Mouse (Mus musculus): ENCODE measurements around the gene Tshz2. TPM values are rescaled to one million over a fixed set of nuclear protein-coding genes. Genes with fewer than 3 reads are reported as not detected.

Tshz2 gene
- total RNA-seq, 2 experiments from 2014 or later: 29.8 to 29.9 TPM

DNA sequence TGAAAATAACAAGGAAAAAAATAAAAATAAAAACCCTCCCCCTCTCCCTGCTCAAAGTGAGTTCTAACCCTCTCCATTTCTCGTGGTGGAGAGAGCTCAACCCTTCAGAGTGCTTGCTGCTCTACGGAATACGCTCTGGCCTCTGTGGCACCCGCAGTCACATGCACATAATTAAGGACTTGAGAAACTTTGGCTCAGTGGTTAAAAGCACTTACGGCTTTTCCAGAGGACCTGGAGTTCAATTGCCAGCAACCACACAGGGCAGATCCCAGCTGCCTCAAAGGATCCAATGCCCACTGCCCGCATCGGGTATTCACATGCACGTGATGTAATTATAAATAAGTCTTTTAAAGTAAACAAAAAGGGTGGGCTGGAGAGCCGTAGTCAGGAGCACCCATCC, 473.2 kb downstream of the Tshz2 start:
- intact Hi-C loops (cut with DNase I): no loop called here
- no peak for DNase-seq (ENCODE audit: low spot score in 2 of 2)

DNA sequence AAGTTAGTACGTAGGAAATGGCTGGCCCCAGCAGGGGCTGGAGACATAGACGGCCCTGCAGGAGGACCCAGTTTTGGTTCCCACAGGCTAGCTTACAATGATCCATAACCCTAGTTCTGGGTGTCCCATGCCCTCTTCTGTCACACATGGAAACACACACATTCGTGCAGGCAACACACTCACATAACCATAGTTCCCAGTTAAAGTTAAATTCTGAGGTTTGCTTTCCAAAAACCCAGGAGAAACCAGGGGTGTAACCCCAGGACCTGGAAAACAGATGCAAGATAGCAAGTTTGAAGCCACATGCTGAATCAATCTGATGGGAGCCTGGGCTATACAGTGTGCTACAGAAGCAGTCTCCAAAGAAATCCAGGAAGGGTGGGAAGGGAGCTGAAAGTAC, 475.0 kb downstream of the Tshz2 start:
- DNase-seq (ENCODE audit: low spot score in 2 of 2): no peak
- intact Hi-C loops (cut with DNase I): no loop called here

DNA sequence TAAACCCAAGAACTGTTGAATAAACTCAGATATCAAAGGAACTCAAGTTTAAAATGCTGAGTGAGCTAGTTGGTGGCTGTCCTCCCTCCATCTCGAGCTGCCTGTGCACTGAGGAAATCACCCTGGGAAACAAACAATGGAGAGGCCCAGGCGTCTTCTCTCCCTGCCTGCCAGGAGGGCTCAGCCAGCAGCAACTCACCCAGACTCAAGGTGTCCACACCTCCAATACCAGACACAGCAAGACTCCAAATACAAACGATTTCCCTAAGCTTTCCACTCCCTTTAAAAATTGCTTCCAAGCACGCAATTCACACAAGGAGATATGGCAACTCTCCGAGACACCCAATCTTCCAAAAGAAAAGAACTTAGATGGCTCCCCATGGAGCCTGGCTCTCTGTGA, 476.7 kb downstream of the Tshz2 start:
- intact Hi-C loops (cut with DNase I): no loop called here
- no peak for DNase-seq (ENCODE audit: low spot score in 2 of 2)

DNA sequence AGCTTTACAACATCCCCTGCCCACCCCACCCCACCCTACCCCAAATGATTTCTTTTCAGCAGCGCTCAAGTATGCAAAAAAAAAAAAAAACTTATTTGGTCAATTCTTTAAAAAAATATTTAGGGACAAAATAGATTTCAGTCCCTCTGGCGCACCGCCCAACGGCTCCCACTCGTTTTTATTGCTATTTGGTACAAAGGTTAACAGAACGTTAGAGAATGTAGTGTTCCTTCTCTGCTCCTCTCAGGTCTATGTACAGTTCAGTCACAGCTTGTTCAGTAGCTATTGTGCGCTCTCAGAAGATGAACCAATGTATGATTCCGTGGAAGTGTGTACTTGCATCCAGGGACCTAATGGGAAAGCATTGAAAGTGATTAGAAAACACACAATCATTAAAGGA, 477.5 kb downstream of the Tshz2 start:
- no peak for DNase-seq (ENCODE audit: low spot score in 2 of 2)
- intact Hi-C loops (cut with DNase I): no loop called here

DNA sequence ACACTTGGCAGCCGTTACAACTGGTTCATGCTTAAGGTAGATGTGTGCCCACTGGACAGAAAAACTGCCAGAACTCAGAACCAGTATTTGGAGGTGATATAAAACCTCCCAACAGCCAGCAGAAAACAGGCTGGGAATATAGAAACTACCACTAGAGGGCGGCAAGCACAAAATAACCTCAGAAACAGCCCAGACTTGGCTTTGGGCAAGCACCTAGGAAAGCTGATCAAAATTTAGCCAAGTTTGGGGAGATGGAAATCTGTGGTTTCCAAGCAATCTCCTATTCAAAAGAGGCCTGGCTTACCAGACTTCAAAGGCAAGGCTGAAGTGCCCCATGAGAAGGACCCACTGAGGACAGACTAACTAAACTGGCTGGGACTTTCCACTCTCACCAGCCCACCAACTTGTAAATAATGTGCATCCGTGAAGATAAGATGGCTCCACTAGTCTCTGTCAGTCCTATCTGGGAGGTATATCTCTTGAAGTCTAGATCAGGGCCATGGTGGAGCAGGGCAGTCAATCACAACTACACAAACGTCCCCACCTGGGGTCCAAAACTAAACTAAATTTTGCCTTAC, 484.0 kb downstream of the Tshz2 start:
- intact Hi-C loops (cut with DNase I): loop anchor here (1.0 to 5.0 kb wide), 4 partner anchors 164 to 391 kb away; no protein-coding TSS in a partner anchor
- DNase-seq (ENCODE audit: low spot score in 2 of 2): peak; percentile 83

DNA sequence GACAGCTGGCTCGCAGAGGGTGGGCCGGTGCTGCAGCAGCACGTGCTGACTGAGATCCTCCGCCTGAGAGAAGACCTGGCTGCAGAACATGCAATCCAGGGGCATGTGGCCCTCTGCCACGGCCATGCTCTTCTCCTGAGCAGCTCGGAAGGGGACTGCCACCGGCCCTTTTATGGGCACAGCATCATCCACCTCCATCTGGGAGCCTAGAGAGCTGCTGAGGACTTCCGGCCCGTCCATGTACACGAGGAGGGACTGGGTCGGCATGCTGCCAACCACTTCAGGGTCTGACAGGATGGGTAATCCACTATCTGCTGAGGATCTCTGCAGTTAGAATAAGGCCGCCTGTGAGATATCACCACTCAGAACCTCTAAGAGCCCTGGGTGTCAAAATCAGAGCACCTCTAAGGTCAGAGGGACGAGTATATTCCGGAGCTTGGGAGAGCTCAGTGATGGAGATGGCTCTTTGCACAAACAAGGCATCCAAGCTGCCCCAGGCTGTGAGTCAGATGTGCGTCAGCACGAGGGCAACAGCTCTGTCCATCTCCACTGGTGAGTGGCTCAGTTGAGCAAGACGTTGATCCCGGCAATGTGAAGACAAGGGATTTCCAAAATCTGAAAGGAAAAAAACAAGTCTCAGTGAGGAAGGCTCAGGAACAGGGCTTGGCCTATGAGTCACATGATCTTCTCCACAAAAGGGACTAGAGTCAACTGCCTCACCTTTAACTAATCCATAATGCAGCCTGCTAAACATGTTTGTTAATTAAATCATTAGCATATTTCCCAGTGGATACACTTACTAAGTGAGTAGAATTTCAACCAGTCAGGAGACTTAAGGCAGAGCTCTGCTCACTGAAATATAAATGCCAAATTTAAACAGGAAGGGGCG, 487.6 kb downstream of the Tshz2 start:
- DNase-seq (ENCODE audit: low spot score in 2 of 2): no peak
- intact Hi-C loops (cut with DNase I): no loop called here

Other genes with a start within 250 kb of the Tshz2 start
- gene Gm11011, start 45.3 kb upstream of the Tshz2 start, total RNA-seq (2021): not detected